Mouse (Mus musculus) G1E (cell line): Measurements from ENCODE around the gene Deaf1. TPM values are rescaled to one million over a fixed set of nuclear protein-coding genes. Genes with fewer than 3 reads are reported as not detected.
"Not testable (repeated sequence)": the region's sequence is repeated elsewhere in the genome, so short reads cannot be mapped to it uniquely, and the experiment has no call there.

Experiments used
- ATAC-seq: 2 replicates; pipeline ENCODE4 v1.8.0; 2016; ENCODE audit warnings: mild to moderate bottlenecking; ENCODE audit not compliant: insufficient number of reproducible peaks, poor library complexity, low FRiP score, severe bottlenecking; ENCODE audit errors: extremely low read depth
- DNase-seq: peaks from one replicate; pipeline ENCODE4 v3.0.0; 2012; ENCODE audit warnings: low spot score
- H3K27me3 ChIP-seq: 2 replicates; pipeline ENCODE4 v1.6.1; 2012; ENCODE audit warnings: mild to moderate bottlenecking, low read length, inconsistent platforms; ENCODE audit not compliant: insufficient read depth
- H3K36me3 ChIP-seq: replicated peaks from 2 replicates; pipeline ENCODE3; 2012; ENCODE audit warnings: mild to moderate bottlenecking, inconsistent platforms
- H3K4me1 ChIP-seq: 2 replicates; pipeline ENCODE4 v1.6.1; 2012; ENCODE audit warnings: low read depth, low read length, inconsistent platforms, mixed read lengths; ENCODE audit not compliant: insufficient read depth
- H3K4me3 ChIP-seq: 2 replicates; pipeline ENCODE4 v1.5.1; 2012; ENCODE audit warnings: low read depth, mild to moderate bottlenecking, inconsistent platforms, low read length, moderate library complexity, mixed read lengths
- H3K9me3 ChIP-seq: replicated peaks from 2 replicates; pipeline ENCODE4 v1.6.1; 2012; ENCODE audit warnings: inconsistent platforms
- CTCF ChIP-seq: IDR thresholded peaks from 2 replicates; pipeline ENCODE4 v1.5.1; 2012; ENCODE audit warnings: low read depth, low read length, inconsistent platforms, mixed read lengths
- GATA1 ChIP-seq: IDR thresholded peaks from 2 replicates; pipeline ENCODE4 v1.6.1; 2012; ENCODE audit warnings: borderline replicate concordance, low read length, inconsistent platforms, mixed read lengths
- GATA2 ChIP-seq: IDR thresholded peaks from 2 replicates; pipeline ENCODE4 v1.6.1; 2012; ENCODE audit warnings: low read depth, low read length, inconsistent platforms, borderline replicate concordance
- POLR2AphosphoS5 ChIP-seq: IDR thresholded peaks from 2 replicates; pipeline ENCODE4 v1.6.1; 2012; ENCODE audit warnings: low read depth, low read length, inconsistent platforms; ENCODE audit not compliant: insufficient replicate concordance
- TAL1 ChIP-seq: conservative IDR thresholded peaks from 2 replicates; pipeline ENCODE4 v1.6.1; 2012; ENCODE audit warnings: low read depth, low read length, inconsistent platforms, mixed read lengths
- polyA plus RNA-seq: library from polyadenylated mRNA; stranded (reverse); fragments of >175 nt; gene quantifications from 2 replicates; pipeline ENCODE4 v1.2.3, GENCODE M21; 2012
- total RNA-seq, 2 experiments: library from RNA; stranded (forward) in 1 of 2; stranded (reverse) in 1 of 2; fragments of 200-1000 nt in 1 of 2; fragments of >200 nt in 1 of 2; fragmentation: Nextera tagmentation in 1 of 2; gene quantifications; 2 replicates each; pipeline ENCODE4 v1.2.3; 2014 to 2017

Gene Deaf1
- total and polyA plus RNA-seq, 3 experiments, result 27.0 to 55.8 (median 41.2) TPM

GRCm38 (mm10) chr7:141264041-141264700, 63.3 kb downstream of the Deaf1 start:
- Histone ChIP-seq H3K4me1 (peaks cover 42% of the 10 kb centered on the region), H3K9me3 (no peaks in the 10 kb centered on the region), H3K27me3 (peaks cover 6% of the 10 kb centered on the region; the same call in 1 of the 2 replicates), H3K36me3 (peaks cover 64% of the 10 kb centered on the region), H3K4me3 (no peak overlapping the region)
- TF ChIP-seq GATA2 (no peak), GATA1 (no peak), CTCF (no peak), POLR2AphosphoS5 (no peak), TAL1 (no peak)
- DNase-seq, result no peak
- no peak for ATAC-seq

GRCm38 (mm10) chr7:141263640-141264039, 63.9 kb downstream of the Deaf1 start:
- TF ChIP-seq GATA1 (no peak), TAL1 (no peak), CTCF (no peak), POLR2AphosphoS5 (no peak), GATA2 (no peak)
- no peak overlapping the region for H3K4me3 ChIP-seq
- H3K4me1 ChIP-seq, result peaks cover 42% of the 10 kb centered on the region
- ATAC-seq (no peak), DNase-seq (no peak)
- no peaks in the 10 kb centered on the region for H3K9me3 ChIP-seq
- peaks cover under 1% of the 10 kb centered on the region; the same call in 1 of the 2 replicates for H3K27me3 ChIP-seq
- H3K36me3 ChIP-seq, result peaks cover 69% of the 10 kb centered on the region

GRCm38 (mm10) chr7:141261480-141261879, 66.0 kb downstream of the Deaf1 start:
- Histone ChIP-seq H3K27me3 (no peaks in the 10 kb centered on the region), H3K9me3 (no peaks in the 10 kb centered on the region), H3K4me3 (no peak overlapping the region), H3K36me3 (peaks cover 91% of the 10 kb centered on the region), H3K4me1 (peaks cover 40% of the 10 kb centered on the region)
- DNase-seq (no peak), ATAC-seq (no peak)
- TF ChIP-seq POLR2AphosphoS5 (no peak), GATA1 (no peak), GATA2 (no peak), TAL1 (no peak), CTCF (no peak)

GRCm38 (mm10) chr7:141256159-141256558, 71.3 kb downstream of the Deaf1 start:
- DNase-seq (no peak), ATAC-seq (no peak)

GRCm38 (mm10) chr7:141250486-141250885, 77.0 kb downstream of the Deaf1 start:
- not testable (repeated sequence) for H3K4me1 ChIP-seq, H3K27me3 ChIP-seq, DNase-seq, H3K9me3 ChIP-seq, H3K4me3 ChIP-seq, ATAC-seq
- peaks cover 96% of the 10 kb centered on the region for H3K36me3 ChIP-seq

More at GRCm38 (mm10) chr7:141256159-141256558, 71.3 kb downstream of the Deaf1 start:
- H3K36me3 ChIP-seq, result peaks cover 96% of the 10 kb centered on the region
- H3K4me3 ChIP-seq, result no peak overlapping the region
- H3K4me1 ChIP-seq, result no peaks in the 10 kb centered on the region
- H3K9me3 ChIP-seq, result no peaks in the 10 kb centered on the region
- no peaks in the 10 kb centered on the region for H3K27me3 ChIP-seq
- no peak for TF ChIP-seq POLR2AphosphoS5
- TF ChIP-seq GATA1, result no peak
- no peak for TF ChIP-seq CTCF
- TF ChIP-seq TAL1, result no peak
- TF ChIP-seq GATA2, result no peak

Other genes starting within 250 kb of the Deaf1 start
Only the 20 nearest of the 29 such genes appear.
- gene Hras, start 133.7 kb downstream of the Deaf1 start, total RNA-seq (2014; fragmentation: Nextera tagmentation), result 30.3 and 32.7 TPM in 2 replicates
- 29.3 and 31.5 TPM in 2 replicates for gene Hras, start 133.7 kb downstream of the Deaf1 start, total RNA-seq (2017)
- 31.1 and 38.9 TPM in 2 replicates for gene Hras, start 133.7 kb downstream of the Deaf1 start, polyA plus RNA-seq
- gene Lrrc56, start 133.5 kb downstream of the Deaf1 start, total RNA-seq (2014; fragmentation: Nextera tagmentation), result 2.3 and 2.8 TPM in 2 replicates
- gene Lrrc56, start 133.5 kb downstream of the Deaf1 start, total RNA-seq (2017), result 1.3 and 2.7 TPM in 2 replicates
- 3.3 and 4.0 TPM in 2 replicates for gene Lrrc56, start 133.5 kb downstream of the Deaf1 start, polyA plus RNA-seq
- 1.6 and 2.2 TPM in 2 replicates for gene Lmntd2, start 113.6 kb downstream of the Deaf1 start, total RNA-seq (2014; fragmentation: Nextera tagmentation)
- 0.52 and 0.93 TPM in 2 replicates for gene Lmntd2, start 113.6 kb downstream of the Deaf1 start, total RNA-seq (2017)
- gene Lmntd2, start 113.6 kb downstream of the Deaf1 start, polyA plus RNA-seq, result 0.42 and 0.49 TPM in 2 replicates
- 15.6 and 51.8 TPM in 2 replicates for gene Rassf7, start 111.8 kb downstream of the Deaf1 start, total RNA-seq (2014; fragmentation: Nextera tagmentation)
- 4.9 and 8.9 TPM in 2 replicates for gene Rassf7, start 111.8 kb downstream of the Deaf1 start, total RNA-seq (2017)
- gene Rassf7, start 111.8 kb downstream of the Deaf1 start, polyA plus RNA-seq, result 14.1 and 16.8 TPM in 2 replicates
- 73.1 and 77.4 TPM in 2 replicates for gene Phrf1, start 98.9 kb downstream of the Deaf1 start, total RNA-seq (2014; fragmentation: Nextera tagmentation)
- gene Phrf1, start 98.9 kb downstream of the Deaf1 start, total RNA-seq (2017), result 45.1 and 61.4 TPM in 2 replicates
- gene Phrf1, start 98.9 kb downstream of the Deaf1 start, polyA plus RNA-seq, result 159 and 173 TPM in 2 replicates
- gene Irf7, start 61.2 kb downstream of the Deaf1 start, total RNA-seq (2014; fragmentation: Nextera tagmentation), result 1.6 and 2.5 TPM in 2 replicates
- gene Irf7, start 61.2 kb downstream of the Deaf1 start, total RNA-seq (2017), result 6.2 and 6.8 TPM in 2 replicates
- 12.9 and 17.6 TPM in 2 replicates for gene Irf7, start 61.2 kb downstream of the Deaf1 start, polyA plus RNA-seq
- gene Cdhr5, start 50.9 kb downstream of the Deaf1 start, total RNA-seq (2014; fragmentation: Nextera tagmentation), result not detected in 2 replicates
- gene Cdhr5, start 50.9 kb downstream of the Deaf1 start, total RNA-seq (2017), result 0.05 TPM in 1 of 2 replicates, not detected in the other
- not detected in 2 replicates for gene Cdhr5, start 50.9 kb downstream of the Deaf1 start, polyA plus RNA-seq
- not detected in 2 replicates for gene Sct, start 48.6 kb downstream of the Deaf1 start, total RNA-seq (2014; fragmentation: Nextera tagmentation)
- not detected in 2 replicates for gene Sct, start 48.6 kb downstream of the Deaf1 start, total RNA-seq (2017)
- not detected in 2 replicates for gene Sct, start 48.6 kb downstream of the Deaf1 start, polyA plus RNA-seq
- not detected in 2 replicates for gene Drd4, start 35.7 kb downstream of the Deaf1 start, total RNA-seq (2014; fragmentation: Nextera tagmentation)
- gene Drd4, start 35.7 kb downstream of the Deaf1 start, total RNA-seq (2017), result 0.38 TPM in 1 of 2 replicates, not detected in the other
- not detected in 2 replicates for gene Drd4, start 35.7 kb downstream of the Deaf1 start, polyA plus RNA-seq
- 22.5 and 24.4 TPM in 2 replicates for gene Tmem80, start within 50 bp of the Deaf1 start, total RNA-seq (2014; fragmentation: Nextera tagmentation)
- 18.0 and 18.3 TPM in 2 replicates for gene Tmem80, start within 50 bp of the Deaf1 start, total RNA-seq (2017)
- 8.4 and 9.0 TPM in 2 replicates for gene Tmem80, start within 50 bp of the Deaf1 start, polyA plus RNA-seq
- gene Eps8l2, start 11.2 kb upstream of the Deaf1 start, total RNA-seq (2014; fragmentation: Nextera tagmentation), result not detected in 2 replicates
- gene Eps8l2, start 11.2 kb upstream of the Deaf1 start, total RNA-seq (2017), result 0.33 TPM in 1 of 2 replicates, not detected in the other
- not detected in 2 replicates for gene Eps8l2, start 11.2 kb upstream of the Deaf1 start, polyA plus RNA-seq
- gene Taldo1, start 64.5 kb upstream of the Deaf1 start, total RNA-seq (2014; fragmentation: Nextera tagmentation), result 59.1 and 68.2 TPM in 2 replicates
- 514 and 659 TPM in 2 replicates for gene Taldo1, start 64.5 kb upstream of the Deaf1 start, total RNA-seq (2017)
- gene Taldo1, start 64.5 kb upstream of the Deaf1 start, polyA plus RNA-seq, result 207 and 336 TPM in 2 replicates
- gene Gatd1, start 86.4 kb upstream of the Deaf1 start, total RNA-seq (2014; fragmentation: Nextera tagmentation), result 22.6 and 30.8 TPM in 2 replicates
- gene Gatd1, start 86.4 kb upstream of the Deaf1 start, total RNA-seq (2017), result 23.8 and 23.9 TPM in 2 replicates
- gene Gatd1, start 86.4 kb upstream of the Deaf1 start, polyA plus RNA-seq, result 15.4 and 16.5 TPM in 2 replicates
- gene Cend1, start 101.8 kb upstream of the Deaf1 start, total RNA-seq (2014; fragmentation: Nextera tagmentation), result not detected in 2 replicates
- gene Cend1, start 101.8 kb upstream of the Deaf1 start, total RNA-seq (2017), result not detected in 2 replicates
- gene Cend1, start 101.8 kb upstream of the Deaf1 start, polyA plus RNA-seq, result not detected in 2 replicates
- 16.3 and 20.8 TPM in 2 replicates for gene Slc25a22, start 110.2 kb upstream of the Deaf1 start, total RNA-seq (2014; fragmentation: Nextera tagmentation)
- gene Slc25a22, start 110.2 kb upstream of the Deaf1 start, total RNA-seq (2017), result 3.7 and 3.8 TPM in 2 replicates
- gene Slc25a22, start 110.2 kb upstream of the Deaf1 start, polyA plus RNA-seq, result 51.8 and 54.9 TPM in 2 replicates
- gene Pidd1, start 116.3 kb upstream of the Deaf1 start, total RNA-seq (2014; fragmentation: Nextera tagmentation), result 22.9 and 29.6 TPM in 2 replicates
- gene Pidd1, start 116.3 kb upstream of the Deaf1 start, total RNA-seq (2017), result 8.8 and 8.9 TPM in 2 replicates
- 40.1 and 59.6 TPM in 2 replicates for gene Pidd1, start 116.3 kb upstream of the Deaf1 start, polyA plus RNA-seq
- 939 and 1,045 TPM in 2 replicates for gene Rplp2, start 119.7 kb upstream of the Deaf1 start, total RNA-seq (2014; fragmentation: Nextera tagmentation)
- 1,867 and 2,370 TPM in 2 replicates for gene Rplp2, start 119.7 kb upstream of the Deaf1 start, total RNA-seq (2017)
- 5,272 and 6,746 TPM in 2 replicates for gene Rplp2, start 119.7 kb upstream of the Deaf1 start, polyA plus RNA-seq
- 23.6 and 26.7 TPM in 2 replicates for gene Pnpla2, start 127.5 kb upstream of the Deaf1 start, total RNA-seq (2014; fragmentation: Nextera tagmentation)
- 7.1 and 9.9 TPM in 2 replicates for gene Pnpla2, start 127.5 kb upstream of the Deaf1 start, total RNA-seq (2017)
- gene Pnpla2, start 127.5 kb upstream of the Deaf1 start, polyA plus RNA-seq, result 49.9 and 50.5 TPM in 2 replicates
- not detected in 2 replicates for gene Cracr2b, start 133.4 kb upstream of the Deaf1 start, total RNA-seq (2014; fragmentation: Nextera tagmentation)
- gene Cracr2b, start 133.4 kb upstream of the Deaf1 start, total RNA-seq (2017), result 0.44 TPM in 1 of 2 replicates, not detected in the other
- gene Cracr2b, start 133.4 kb upstream of the Deaf1 start, polyA plus RNA-seq, result not detected in 2 replicates
- 6.4 and 13.8 TPM in 2 replicates for gene Cd151, start 139.7 kb upstream of the Deaf1 start, total RNA-seq (2014; fragmentation: Nextera tagmentation)
- 18.1 and 24.3 TPM in 2 replicates for gene Cd151, start 139.7 kb upstream of the Deaf1 start, total RNA-seq (2017)
- gene Cd151, start 139.7 kb upstream of the Deaf1 start, polyA plus RNA-seq, result 8.0 and 13.3 TPM in 2 replicates